ENCODE assay signal across 13 mouse cellular contexts in the genomic region with DNA sequence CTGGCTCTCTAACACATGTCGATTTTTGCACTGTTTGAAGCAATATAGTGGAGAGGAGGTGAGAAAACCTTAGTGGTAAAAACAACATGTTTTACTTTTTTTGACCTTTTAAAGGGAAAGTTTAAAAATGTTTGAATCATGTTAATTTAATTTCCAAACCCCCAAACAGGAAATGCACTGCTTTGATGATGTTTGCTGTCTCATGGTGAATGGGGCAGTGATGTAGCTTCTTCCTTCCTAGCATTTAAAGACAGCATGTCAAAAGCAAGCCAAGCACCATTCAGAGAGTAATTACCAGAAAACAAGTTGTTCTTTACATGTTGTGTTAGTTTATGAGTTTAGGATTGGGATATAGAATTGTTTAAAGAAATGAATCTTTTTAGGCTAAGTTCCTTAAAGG.
"Had no signal": no experiment of that assay in that cellular context is flagged by ENCODE, and none has a peak within 500 bp of the region (broad histone marks: within the 10 kb centered on the region; RNA-seq: fewer than 3 reads in every experiment).

No protein-coding gene starts in this region.

- H3K4me3 ChIP-seq: lung, embryonic 15.5 days; megakaryocyte, embryonic 14.5 days; midbrain, embryonic 13.5 days; midbrain, embryonic 15.5 days; neural tube, embryonic 12.5 days; stomach, embryonic 15.5 days had no signal

- DNase-seq: liver, postnatal 0 days; lung, adult 2 months; lung, postnatal 4 days; right cerebral cortex, postnatal 14 days; thymus, adult 2 months; thymus, postnatal 36 days had no signal

- H3K27ac ChIP-seq: lung, embryonic 15.5 days; midbrain, embryonic 13.5 days; midbrain, embryonic 15.5 days; neural tube, embryonic 12.5 days; stomach, embryonic 15.5 days; stomach, postnatal 0 days had no signal
